Mouse (Mus musculus): ENCODE data around the gene Arpc5.
"Not testable (repeated sequence)": the region's sequence is repeated elsewhere in the genome, so short reads cannot be mapped to it uniquely, and the experiment has no call there.

Arpc5 gene

DNA sequence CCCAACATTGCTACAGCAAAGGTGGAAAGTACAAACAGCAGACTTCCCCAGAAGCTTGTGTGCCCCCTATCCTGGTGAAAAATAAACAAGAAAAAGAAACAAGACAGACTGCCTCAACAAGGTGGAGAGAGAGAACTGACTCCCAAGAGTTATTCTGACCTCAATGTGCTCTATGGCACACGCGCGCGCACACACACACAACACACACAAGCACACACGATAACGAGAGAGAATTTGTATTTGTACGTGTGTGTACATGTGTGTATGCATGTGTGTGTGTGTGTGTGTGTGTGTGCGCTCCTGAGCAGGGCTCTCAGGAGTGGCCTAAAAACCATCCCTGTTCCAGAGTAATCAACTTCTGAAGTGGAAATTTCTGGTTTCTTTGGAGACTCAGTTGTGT, 18.3 kb downstream of the Arpc5 start:
- no peak for DNase-seq

GRCm38 (mm10) chr1:152785446-152785845, 19.1 kb downstream of the Arpc5 start:
- not testable (repeated sequence) for DNase-seq

DNA sequence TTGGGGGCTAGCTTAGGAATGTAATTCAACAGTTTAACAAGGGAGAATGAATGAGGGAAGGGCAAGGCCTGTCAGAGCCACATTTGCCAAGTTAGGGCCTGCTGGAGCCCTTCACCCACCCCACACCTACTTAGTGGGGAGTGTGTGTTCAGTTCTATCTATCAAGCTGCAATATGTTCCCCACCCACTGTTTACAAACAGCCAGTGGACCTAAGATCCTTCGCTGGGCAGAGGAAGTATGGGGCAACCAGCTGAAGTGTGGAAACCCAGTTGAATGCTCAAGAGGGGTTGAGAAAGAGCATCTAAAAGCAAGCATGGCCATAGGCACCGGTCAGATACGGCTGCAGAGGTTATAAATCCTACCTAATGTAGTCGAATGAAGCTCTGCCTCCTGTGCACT, 20.6 kb downstream of the Arpc5 start:
- no peak for DNase-seq

GRCm38 (mm10) chr1:152788121-152788660, 21.8 kb downstream of the Arpc5 start:
- DNase-seq, result peak; percentile 29 to 31

- peak; percentile 66 to 74 for DNase-seq
Measured at GRCm38 (mm10) chr1:152790254-152790653, 23.9 kb downstream of the Arpc5 start.

GRCm38 (mm10) chr1:152790821-152791220, 24.5 kb downstream of the Arpc5 start:
- peak in 1 of 2 experiments; percentile 14 for DNase-seq

DNA sequence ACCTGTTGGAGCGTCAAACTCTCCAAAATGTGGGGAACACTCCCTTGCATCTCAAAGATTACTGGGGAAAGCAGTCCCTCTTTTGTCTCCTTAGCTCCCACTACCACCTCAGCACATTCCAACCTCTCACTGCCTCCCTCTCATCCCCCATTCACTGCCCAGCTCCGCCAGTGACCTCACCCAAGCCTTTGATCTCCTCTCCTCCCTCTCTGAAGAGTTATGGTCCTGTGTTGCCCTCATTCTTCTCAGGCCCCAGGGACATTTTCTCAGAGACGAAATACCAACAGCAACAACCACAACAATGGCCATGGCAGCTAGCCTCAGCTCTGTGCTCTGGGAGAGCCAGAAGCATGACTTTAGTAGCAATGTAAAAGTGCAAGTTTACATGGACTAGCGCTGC, 24.9 kb downstream of the Arpc5 start:
- no peak for DNase-seq

DNA sequence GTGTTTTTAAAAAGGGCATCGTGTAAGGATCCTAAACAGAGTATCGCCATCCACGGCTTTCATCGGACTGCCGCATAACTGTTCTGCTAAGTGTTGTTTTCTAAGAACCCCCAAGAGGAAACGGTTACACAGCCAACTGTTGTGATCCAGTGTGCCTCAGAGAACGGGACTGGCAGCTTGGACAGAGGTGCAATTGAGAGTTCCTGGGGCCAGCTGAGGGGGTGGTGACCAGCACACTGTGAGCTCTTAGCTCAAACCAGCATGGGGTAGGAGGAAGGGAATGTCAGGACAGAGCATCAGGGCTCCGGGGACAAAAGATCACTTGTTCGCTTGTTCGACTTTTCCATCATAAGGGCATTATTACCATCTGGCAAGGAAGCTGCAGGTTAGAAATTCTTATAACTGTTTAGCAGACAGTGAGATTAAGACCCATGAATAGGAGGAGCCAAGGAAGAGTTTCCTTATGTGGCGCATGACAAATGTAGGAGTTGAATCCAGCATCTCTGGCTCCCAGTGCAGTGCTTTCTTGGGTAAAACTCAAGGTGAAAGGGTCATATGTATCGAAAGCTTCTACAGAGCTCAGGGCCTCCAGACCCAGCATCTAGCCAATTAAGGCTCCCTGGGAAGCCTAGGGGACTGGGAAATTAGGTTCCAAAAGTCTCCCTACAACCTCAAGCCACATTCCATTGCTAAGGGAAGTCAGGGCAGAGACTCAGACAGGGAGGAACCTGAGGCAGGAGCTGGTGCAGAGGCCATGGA, 26.6 kb downstream of the Arpc5 start:
- no peak for DNase-seq

DNA sequence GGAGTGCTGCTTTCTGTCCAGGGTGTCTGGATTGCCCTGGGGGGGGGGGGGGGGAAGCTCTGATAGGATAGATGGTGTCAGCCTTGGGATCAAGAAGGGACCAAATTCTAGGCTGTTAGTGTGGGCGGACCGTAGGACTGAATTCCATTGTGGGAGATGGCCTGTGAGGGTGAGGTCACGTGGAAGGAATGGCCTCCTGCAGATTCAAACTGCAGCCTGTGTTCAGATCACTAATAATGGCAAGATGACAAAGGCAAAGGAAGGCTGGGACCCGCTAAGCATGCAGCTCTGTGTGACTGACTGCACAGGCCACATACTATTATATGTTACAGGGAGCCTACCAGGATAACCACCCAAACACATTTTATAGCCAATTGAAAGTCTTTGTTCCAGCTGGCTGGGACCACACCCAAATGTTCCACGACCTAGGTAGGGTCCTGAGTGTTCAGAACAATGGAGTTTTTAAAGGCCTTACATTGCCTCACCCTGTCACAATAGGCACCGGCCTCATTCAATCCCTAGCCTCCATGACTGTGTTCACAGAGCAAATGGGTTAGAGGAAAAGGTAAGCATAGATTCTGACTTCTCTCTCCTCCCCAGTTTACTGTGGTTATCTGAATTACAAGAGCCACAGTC, 27.3 kb downstream of the Arpc5 start:
- DNase-seq, result no peak

- DNase-seq, result no peak
Measured at GRCm38 (mm10) chr1:152795688-152796255, 29.4 kb downstream of the Arpc5 start.

GRCm38 (mm10) chr1:152796683-152797263, 30.4 kb downstream of the Arpc5 start:
- DNase-seq, result no peak

DNA sequence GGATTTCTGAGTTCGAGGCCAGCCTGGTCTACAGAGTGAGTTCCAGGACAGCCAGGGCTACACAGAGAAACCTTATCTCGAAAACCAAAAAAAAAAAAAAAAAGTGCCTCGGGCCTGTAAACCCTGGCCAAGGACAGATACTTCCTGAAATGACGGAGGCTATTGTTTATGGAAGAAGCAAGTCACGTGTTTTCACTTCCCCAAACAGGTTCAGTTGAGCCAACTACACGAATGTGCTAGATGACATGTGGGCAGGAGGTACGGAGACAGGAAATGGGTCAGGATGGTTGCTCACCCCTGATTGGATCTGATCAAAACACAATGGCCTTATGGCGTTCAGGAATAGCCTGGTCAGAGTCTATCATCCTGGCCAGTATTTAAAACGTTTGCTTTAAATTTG, 31.8 kb downstream of the Arpc5 start:
- no peak for DNase-seq

DNA sequence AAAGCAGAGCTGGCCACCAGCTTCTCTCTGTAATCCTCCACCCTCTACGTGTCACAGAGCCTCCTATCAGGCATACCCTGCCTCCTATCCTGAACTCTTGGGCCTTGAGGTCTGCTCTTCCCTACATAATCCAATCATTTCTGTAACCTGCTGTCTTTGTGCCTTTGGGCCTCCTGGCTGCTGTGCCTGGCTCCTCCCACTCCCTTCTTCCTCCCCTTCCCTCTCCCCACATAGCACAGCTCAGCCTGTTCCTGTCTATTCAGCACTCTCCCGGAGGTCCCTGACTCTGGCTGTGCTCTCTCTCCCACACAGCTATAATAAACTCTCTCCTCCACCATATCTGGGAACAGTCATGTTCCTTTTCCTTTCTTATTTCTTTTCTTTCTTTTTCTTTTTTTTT, 33.6 kb downstream of the Arpc5 start, which contains the start of gene Ncf2:
Ncf2 (plus strand) TSS at position 298 of the 400 bp plus-strand sequence.
- peak; percentile 39 to 41 for DNase-seq

DNA sequence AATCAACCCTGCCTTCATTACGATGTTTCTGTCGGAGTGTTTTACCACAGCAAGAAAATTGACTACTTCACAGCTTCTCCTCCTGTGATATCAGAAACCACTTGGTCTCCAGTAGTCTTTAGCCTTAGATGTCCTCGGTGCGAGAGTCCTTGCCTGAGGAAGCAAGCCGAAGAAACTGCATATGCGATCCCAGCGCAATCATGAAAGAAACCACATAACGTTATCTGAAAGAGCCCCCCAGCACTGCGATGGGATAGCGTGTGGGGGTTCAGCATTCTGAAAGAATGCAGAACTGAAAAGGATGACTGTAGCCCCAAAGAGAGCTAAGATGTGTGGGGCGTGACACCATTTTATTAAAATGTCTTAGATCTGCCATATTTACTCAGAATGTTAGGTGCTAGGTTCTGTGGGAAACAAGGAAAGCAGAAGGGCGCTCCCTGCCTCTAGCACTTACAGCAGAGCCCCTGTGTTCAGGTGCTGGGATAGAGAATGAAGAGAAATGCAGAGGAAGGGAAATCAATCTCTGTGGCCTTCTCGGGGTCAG, 34.4 kb downstream of the Arpc5 start:
- no peak for DNase-seq

GRCm38 (mm10) chr1:152804907-152805306, 38.6 kb downstream of the Arpc5 start:
- no peak for DNase-seq

- no peak for DNase-seq
Measured at GRCm38 (mm10) chr1:152807619-152808391, 41.5 kb downstream of the Arpc5 start.

- DNase-seq, result no peak
Measured at GRCm38 (mm10) chr1:152808392-152808680, 42.0 kb downstream of the Arpc5 start.

DNA sequence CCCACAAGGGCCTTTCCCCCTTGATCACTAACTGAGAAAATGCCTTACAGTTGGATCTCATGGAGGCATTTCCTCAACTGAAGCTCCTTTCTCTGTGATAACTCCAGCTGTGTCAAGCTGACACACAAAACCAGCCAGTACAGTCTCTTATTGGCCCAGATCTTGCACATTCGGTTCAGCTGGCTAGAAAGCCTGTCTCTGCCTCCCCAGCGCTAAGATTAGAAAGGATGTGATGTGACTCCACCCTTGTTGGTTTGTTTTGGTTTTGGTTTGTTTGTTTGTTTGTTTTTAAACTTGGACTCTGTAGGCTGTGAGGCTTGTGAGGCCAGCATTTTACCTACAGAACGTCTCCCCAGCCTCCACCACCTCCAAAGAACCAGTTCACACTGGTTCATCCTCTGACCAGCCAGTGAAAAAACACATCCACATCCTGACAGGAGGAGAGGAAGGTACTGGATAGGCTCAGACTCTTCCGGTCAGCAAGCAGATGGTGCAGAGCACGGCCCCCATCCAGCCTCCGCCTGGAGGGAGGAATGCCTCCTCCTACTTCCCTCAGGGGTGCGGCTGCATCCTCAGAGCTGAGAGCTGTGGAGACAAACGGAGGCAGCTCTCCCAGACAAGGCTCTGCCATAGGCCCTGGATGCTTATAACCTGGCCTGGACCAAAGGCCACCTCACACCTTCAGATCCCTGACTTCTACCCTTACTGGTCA, 43.4 kb downstream of the Arpc5 start:
- DNase-seq, result peak; percentile 35 to 57

DNA sequence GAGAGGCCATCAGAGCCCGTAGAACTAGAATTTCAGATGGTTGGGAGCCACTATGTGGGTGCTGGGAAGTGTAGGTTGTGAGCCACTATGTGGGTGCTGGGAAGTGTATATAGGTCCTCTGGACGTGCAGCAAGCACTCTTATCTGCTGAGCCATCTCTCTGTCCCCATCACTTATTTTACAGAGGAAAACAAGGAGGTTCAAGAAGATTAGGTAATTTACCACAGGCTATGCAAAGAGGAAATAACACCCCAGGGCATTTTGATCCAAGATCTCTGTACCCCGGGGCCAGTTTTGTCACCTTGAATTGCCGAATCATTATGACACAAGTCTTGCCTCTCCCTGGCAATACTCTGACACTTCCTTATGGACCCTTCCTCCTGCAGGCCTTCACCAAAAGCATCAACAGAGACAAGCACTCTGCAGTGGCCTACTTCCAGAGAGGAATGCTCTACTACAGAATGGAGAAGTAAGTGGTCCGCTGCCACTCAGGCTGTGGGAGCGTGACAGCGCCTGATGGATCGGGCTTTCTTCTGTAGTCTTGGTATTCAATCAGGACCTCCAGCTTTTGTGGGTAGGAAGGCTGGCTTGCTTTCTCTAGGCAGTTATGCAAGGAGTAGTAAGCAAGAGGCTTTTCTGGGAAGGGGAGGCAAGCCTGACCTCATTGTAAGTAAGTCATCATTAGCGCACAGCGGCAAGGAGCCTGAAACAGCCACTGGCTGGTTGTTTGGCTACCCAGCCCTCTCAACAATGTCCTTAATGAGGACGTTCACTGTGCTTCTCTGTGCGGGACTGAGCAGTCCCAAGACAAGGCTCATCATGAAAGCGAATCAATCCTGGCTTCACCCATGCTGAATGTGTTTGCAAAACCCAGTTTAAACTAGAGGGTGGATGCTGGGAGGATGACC, 44.4 kb downstream of the Arpc5 start:
- DNase-seq, result no peak

DNA sequence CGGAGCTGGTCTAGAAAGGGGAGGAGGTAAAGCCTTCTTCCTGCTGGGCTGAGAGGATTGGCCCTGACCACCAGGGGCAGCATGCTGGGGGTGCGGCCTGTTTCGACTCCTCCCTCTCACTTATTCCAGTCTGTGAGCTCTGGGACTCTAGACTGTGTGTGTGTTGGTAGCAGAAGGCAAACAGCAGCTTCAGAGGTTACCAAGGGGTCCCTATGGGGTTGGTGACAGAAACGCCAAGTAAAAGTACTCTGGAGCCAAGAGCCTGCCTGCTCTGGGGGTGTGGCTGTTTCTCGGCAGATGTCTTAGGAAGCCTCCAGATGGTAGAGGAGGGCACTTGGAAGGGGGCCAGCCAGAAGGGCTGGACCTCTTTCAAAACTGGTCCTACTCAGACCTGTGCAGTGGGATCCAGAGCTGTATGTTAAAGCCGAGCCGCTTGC, 48.9 kb downstream of the Arpc5 start:
- DNase-seq, result peak in 1 of 2 experiments; percentile 49
